Mouse (Mus musculus) spleen, adult 2 months (tissue): ENCODE results near the gene Ankrd13c.

Source experiments
- CTCF ChIP-seq: fragments of 200-500 bp; IDR thresholded peaks from 2 replicates; pipeline ENCODE4 v1.5.1; 2011; ENCODE audit warnings: mild to moderate bottlenecking, inconsistent platforms; ENCODE audit not compliant: insufficient read depth, insufficient read length, insufficient replicate concordance; ENCODE audit errors: extremely low read depth
- POLR2A ChIP-seq: fragments of 200-500 bp; IDR thresholded peaks from 2 replicates; pipeline ENCODE4 v1.6.1; 2011; ENCODE audit warnings: low read depth, low read length, inconsistent platforms

DNA sequence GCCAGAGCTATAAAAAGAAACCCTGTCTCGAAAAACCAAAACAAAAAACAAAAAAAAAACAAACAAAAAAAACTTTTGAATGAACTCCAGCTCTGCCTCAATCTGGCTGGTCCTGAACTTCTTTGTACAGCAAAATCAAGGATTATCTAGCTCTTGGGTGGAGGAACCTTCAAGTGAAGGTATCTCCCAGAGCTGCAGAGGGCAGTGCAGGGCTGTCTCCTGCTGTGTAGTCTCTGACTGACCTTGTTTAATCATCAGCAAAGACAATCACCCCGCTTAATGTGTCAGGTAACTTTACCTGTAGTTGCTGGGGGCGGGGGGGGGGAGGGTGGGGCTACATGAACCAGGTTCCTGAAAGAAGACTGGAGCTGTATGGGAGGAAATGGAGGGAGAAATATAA, 15.4 kb upstream of the Ankrd13c start:
- TF ChIP-seq POLR2A (no peak), CTCF (no peak)
